Mouse (Mus musculus) cerebellum, postnatal 10 days (tissue): ENCODE measurements at regions not wholly inside any gene's neighbourhood (a gene's known extent, or its start where the extent isn't known, plus 50 kb on each side); places are given as distances from the start of the nearest gene placed in this dataset.
"Not testable (repeated sequence)": the region's sequence is repeated elsewhere in the genome, so short reads cannot be mapped to it uniquely, and the experiment has no call there.

Experiments
- DNase-seq, 2 experiments: peaks; one replicate each; pipeline ENCODE4 v3.0.0; 2021; ENCODE audit warnings: mixed read lengths in 2 of 2

- DNase-seq = peak; percentile 60 to 69
Observed at GRCm38 (mm10) chr10:10116442-10116841, 215.6 kb upstream of the Stxbp5 start.

GRCm38 (mm10) chr10:10113256-10113655, 212.4 kb upstream of the Stxbp5 start:
- no peak for DNase-seq

GRCm38 (mm10) chr10:10111055-10111454, 210.2 kb upstream of the Stxbp5 start:
- DNase-seq = no peak

GRCm38 (mm10) chr10:10109867-10110266, 209.0 kb upstream of the Stxbp5 start:
- no peak for DNase-seq

- DNase-seq = peak; percentile 81 to 85
Observed at GRCm38 (mm10) chr10:10107123-10107525, 206.2 kb upstream of the Stxbp5 start.

- DNase-seq = no peak
Observed at GRCm38 (mm10) chr10:10106646-10107045, 205.8 kb upstream of the Stxbp5 start.

- DNase-seq = no peak
Observed at GRCm38 (mm10) chr10:10101641-10102040, 200.8 kb upstream of the Stxbp5 start.

- no peak for DNase-seq
Observed at GRCm38 (mm10) chr10:10098521-10098920, 197.6 kb upstream of the Stxbp5 start.

- DNase-seq = no peak
Observed at GRCm38 (mm10) chr10:10094113-10094512, 193.2 kb upstream of the Stxbp5 start.

- DNase-seq = peak; percentile 82 to 83
Observed at GRCm38 (mm10) chr10:10093713-10094112, 192.8 kb upstream of the Stxbp5 start.

GRCm38 (mm10) chr10:10085934-10086333, 185.1 kb upstream of the Stxbp5 start:
- DNase-seq = no peak

GRCm38 (mm10) chr10:10070146-10070545, 169.3 kb upstream of the Stxbp5 start:
- no peak for DNase-seq

GRCm38 (mm10) chr10:10069704-10070103, 168.8 kb upstream of the Stxbp5 start:
- not testable (repeated sequence) for DNase-seq

- no peak for DNase-seq
Observed at GRCm38 (mm10) chr10:10046753-10047152, 145.9 kb upstream of the Stxbp5 start.

- DNase-seq = no peak
Observed at GRCm38 (mm10) chr10:10046318-10046717, 145.4 kb upstream of the Stxbp5 start.

- DNase-seq = no peak
Observed at GRCm38 (mm10) chr10:10009244-10009643, 108.4 kb upstream of the Stxbp5 start.

GRCm38 (mm10) chr10:9998621-9999020, 97.7 kb upstream of the Stxbp5 start:
- no peak for DNase-seq

GRCm38 (mm10) chr10:9996211-9996610, 95.3 kb upstream of the Stxbp5 start:
- DNase-seq = no peak

GRCm38 (mm10) chr10:9992798-9993197, 91.9 kb upstream of the Stxbp5 start:
- DNase-seq = no peak

GRCm38 (mm10) chr10:9985407-9985806, 84.5 kb upstream of the Stxbp5 start:
- DNase-seq = no peak

GRCm38 (mm10) chr10:9976424-9976823, 75.5 kb upstream of the Stxbp5 start:
- no peak for DNase-seq
